Mouse (Mus musculus): ENCODE measurements around the gene Olfr1447. TPM values are rescaled to one million over a fixed set of nuclear protein-coding genes. Genes with fewer than 3 reads are reported as not detected.

Gene Olfr1447
- not detected in 2 replicates for polyA plus RNA-seq (2015; fragmentation: Nextera tagmentation; extraction: Ambion mirVana)

DNA sequence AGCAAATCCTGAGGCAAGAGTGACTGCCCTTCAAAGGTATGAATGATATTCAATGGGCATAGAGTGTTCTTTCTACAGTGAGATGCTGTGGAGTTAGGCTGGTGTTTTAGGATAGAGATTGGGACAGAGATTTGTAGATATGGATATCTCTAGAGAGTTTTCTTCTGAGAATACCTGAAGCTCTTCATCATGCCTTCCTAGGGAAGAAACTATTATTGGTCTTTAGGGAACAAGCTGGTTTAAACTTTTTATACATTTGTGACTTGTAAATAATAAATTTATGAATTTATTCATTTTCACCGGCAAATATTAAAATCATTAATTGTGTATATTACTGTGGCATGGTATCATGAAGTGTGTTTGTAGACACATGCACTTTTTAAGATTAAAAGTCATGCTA, at the start of gene Olfr1447:
TSS of gene Olfr1447 (minus strand) at position 101 of the 400 bp plus-strand sequence.
- Histone ChIP-seq H3K4me3 (ENCODE audit: low read length) (no peak within 1 kb of the TSS), H3K36me3 (ENCODE audit: control insufficient read depth, insufficient read depth, low read length) (no peaks in the 10 kb centered on the region), H3K4me1 (ENCODE audit: control insufficient read depth, insufficient read depth, low read length) (no peaks in the 10 kb centered on the region), H3K27ac (ENCODE audit: low read length) (no peak within 1 kb of the TSS), H3K9me3 (ENCODE audit: control insufficient read depth, low read length) (no peaks in the 10 kb centered on the region), H3K4me2 (ENCODE audit: low read depth, low read length) (no peak within 1 kb of the TSS), H3K9ac (ENCODE audit: low read depth, low read length) (no peak within 1 kb of the TSS), H3K27me3 (replicated peaks; ENCODE audit: control insufficient read depth, insufficient read depth, low read length) (no peaks in the 10 kb centered on the region)
- ATAC-seq, result no peak
- WGBS, result 88% methylated on average over 1 of the region's 1 CpGs

- Histone ChIP-seq H3K4me1 (ENCODE audit: control insufficient read depth, insufficient read depth, low read length) (no peaks in the 10 kb centered on the region), H3K36me3 (ENCODE audit: control insufficient read depth, insufficient read depth, low read length) (no peaks in the 10 kb centered on the region), H3K27ac (ENCODE audit: low read length) (no peak within 1 kb of the TSS), H3K4me2 (ENCODE audit: low read depth, low read length) (no peak within 1 kb of the TSS), H3K9me3 (ENCODE audit: control insufficient read depth, low read length) (no peaks in the 10 kb centered on the region), H3K27me3 (replicated peaks; ENCODE audit: control insufficient read depth, insufficient read depth, low read length) (no peaks in the 10 kb centered on the region), H3K4me3 (ENCODE audit: low read length) (no peak within 1 kb of the TSS), H3K9ac (ENCODE audit: low read depth, low read length) (no peak within 1 kb of the TSS)
- 89% methylated on average over 1 of the region's 1 CpGs for WGBS
- ATAC-seq, result no peak
These were observed 46.4 kb upstream of the Olfr1447 start, which contains the start of gene Olfr1450 for GRCm38 (mm10) chr19:12949958-12950357. Olfr1450 (plus strand) TSS chr19:12950258.

DNA sequence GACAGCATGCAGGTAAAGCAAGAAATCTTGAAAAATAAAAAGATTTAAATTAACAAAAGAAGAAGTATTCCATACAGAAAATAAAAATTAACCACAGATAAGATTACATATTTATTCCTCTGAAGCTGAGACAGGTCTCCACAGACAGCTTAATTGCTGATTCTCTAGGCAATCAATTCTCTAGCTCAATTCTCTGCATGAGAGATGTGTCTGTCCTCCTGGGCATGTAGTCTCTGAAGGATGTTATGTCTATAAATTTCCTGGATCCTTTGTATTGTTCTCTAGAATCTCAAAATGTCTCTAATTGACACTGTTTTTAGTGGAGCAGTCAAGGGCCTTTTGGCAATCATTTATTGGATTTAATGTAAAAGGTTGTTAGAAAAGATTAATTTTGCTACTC, 27.0 kb upstream of the Olfr1447 start, which contains the start of gene Olfr1449:
TSS of gene Olfr1449 (plus strand) at position 301 of the 400 bp plus-strand sequence.
- no peaks in the 10 kb centered on the region for H3K36me3 ChIP-seq (ENCODE audit: control insufficient read depth, insufficient read depth, low read length)
- ATAC-seq, result no peak
- no peak within 1 kb of the TSS for H3K4me2 ChIP-seq (ENCODE audit: low read depth, low read length)
- no peak within 1 kb of the TSS for H3K9ac ChIP-seq (ENCODE audit: low read depth, low read length)
- no peaks in the 10 kb centered on the region for H3K9me3 ChIP-seq (ENCODE audit: control insufficient read depth, low read length)
- H3K4me1 ChIP-seq (ENCODE audit: control insufficient read depth, insufficient read depth, low read length), result no peaks in the 10 kb centered on the region
- no peak within 1 kb of the TSS for H3K4me3 ChIP-seq (ENCODE audit: low read length)
- H3K27me3 ChIP-seq (replicated peaks; ENCODE audit: control insufficient read depth, insufficient read depth, low read length), result no peaks in the 10 kb centered on the region
- no peak within 1 kb of the TSS for H3K27ac ChIP-seq (ENCODE audit: low read length)

DNA sequence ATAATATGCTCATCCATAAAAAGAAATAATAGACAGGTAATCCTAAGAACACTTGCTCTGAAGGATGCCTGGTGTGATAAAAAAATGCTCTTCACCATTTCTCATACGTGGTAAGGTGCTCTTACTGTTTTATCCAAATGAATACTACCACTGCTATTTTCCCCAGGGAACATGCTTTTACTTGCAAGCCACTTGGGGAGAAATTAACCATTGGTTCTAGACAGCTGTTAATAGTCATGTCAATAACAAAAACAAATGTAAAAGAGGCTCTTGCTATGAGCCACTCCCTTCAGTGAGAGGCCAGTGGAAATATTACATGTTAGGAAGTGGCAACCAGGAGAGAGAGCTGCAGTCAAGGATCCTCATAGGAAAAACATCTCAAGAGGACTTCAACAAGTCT, 20.8 kb upstream of the Olfr1447 start, which contains the start of gene Olfr1448:
TSS of gene Olfr1448 (minus strand) at position 101 of the 400 bp plus-strand sequence.
- Histone ChIP-seq H3K9me3 (ENCODE audit: control insufficient read depth, low read length) (no peaks in the 10 kb centered on the region), H3K9ac (ENCODE audit: low read depth, low read length) (no peak within 1 kb of the TSS), H3K4me2 (ENCODE audit: low read depth, low read length) (no peak within 1 kb of the TSS), H3K4me1 (ENCODE audit: control insufficient read depth, insufficient read depth, low read length) (no peaks in the 10 kb centered on the region), H3K36me3 (ENCODE audit: control insufficient read depth, insufficient read depth, low read length) (no peaks in the 10 kb centered on the region), H3K4me3 (ENCODE audit: low read length) (no peak within 1 kb of the TSS), H3K27me3 (replicated peaks; ENCODE audit: control insufficient read depth, insufficient read depth, low read length) (no peaks in the 10 kb centered on the region), H3K27ac (ENCODE audit: low read length) (no peak within 1 kb of the TSS)
- WGBS, result 74% methylated on average over 1 of the region's 1 CpGs
- ATAC-seq, result no peak

GRCm38 (mm10) chr19:12893424-12893823, 10.1 kb downstream of the Olfr1447 start, which contains the start of gene Olfr1446:
Olfr1446 (minus strand) TSS chr19:12893524.
- Histone ChIP-seq H3K27me3 (replicated peaks; ENCODE audit: control insufficient read depth, insufficient read depth, low read length) (no peaks in the 10 kb centered on the region), H3K36me3 (ENCODE audit: control insufficient read depth, insufficient read depth, low read length) (no peaks in the 10 kb centered on the region), H3K4me1 (ENCODE audit: control insufficient read depth, insufficient read depth, low read length) (no peaks in the 10 kb centered on the region), H3K27ac (ENCODE audit: low read length) (no peak within 1 kb of the TSS), H3K9ac (ENCODE audit: low read depth, low read length) (no peak within 1 kb of the TSS), H3K4me2 (ENCODE audit: low read depth, low read length) (no peak within 1 kb of the TSS), H3K4me3 (ENCODE audit: low read length) (no peak within 1 kb of the TSS), H3K9me3 (ENCODE audit: control insufficient read depth, low read length) (no peaks in the 10 kb centered on the region)
- no peak for ATAC-seq
- WGBS, result 77% methylated on average over 1 of the region's 1 CpGs

DNA sequence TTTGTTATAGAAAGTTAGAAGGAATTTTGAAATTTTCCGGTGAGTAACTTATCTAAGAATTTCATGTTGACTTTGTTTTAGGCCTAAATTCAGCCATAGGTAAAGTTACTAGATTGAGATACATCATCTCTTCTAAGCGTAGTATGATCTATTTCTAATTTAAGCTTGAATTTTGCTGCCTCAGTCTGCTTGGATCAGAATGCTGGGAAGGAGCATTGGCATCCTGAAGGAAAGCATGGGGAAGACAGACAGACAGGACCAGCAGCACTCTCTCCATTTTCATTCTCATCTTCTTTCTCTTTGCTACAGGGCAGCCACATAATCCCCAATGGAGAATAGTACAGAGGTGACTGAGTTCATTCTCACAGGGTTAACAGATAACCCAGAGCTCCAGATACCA, 20.0 kb downstream of the Olfr1447 start, which contains the start of gene Olfr1445:
TSS of gene Olfr1445 (plus strand) at position 301 of the 400 bp plus-strand sequence.
- no peaks in the 10 kb centered on the region for H3K36me3 ChIP-seq (ENCODE audit: control insufficient read depth, insufficient read depth, low read length)
- no peaks in the 10 kb centered on the region for H3K27me3 ChIP-seq (replicated peaks; ENCODE audit: control insufficient read depth, insufficient read depth, low read length)
- no peaks in the 10 kb centered on the region for H3K4me1 ChIP-seq (ENCODE audit: control insufficient read depth, insufficient read depth, low read length)
- H3K9me3 ChIP-seq (ENCODE audit: control insufficient read depth, low read length), result no peaks in the 10 kb centered on the region
- no peak within 1 kb of the TSS for H3K27ac ChIP-seq (ENCODE audit: low read length)
- WGBS, result 85% methylated on average over 2 of the region's 2 CpGs
- no peak for ATAC-seq
- H3K9ac ChIP-seq (ENCODE audit: low read depth, low read length), result no peak within 1 kb of the TSS
- H3K4me3 ChIP-seq (ENCODE audit: low read length), result no peak within 1 kb of the TSS
- no peak within 1 kb of the TSS for H3K4me2 ChIP-seq (ENCODE audit: low read depth, low read length)

DNA sequence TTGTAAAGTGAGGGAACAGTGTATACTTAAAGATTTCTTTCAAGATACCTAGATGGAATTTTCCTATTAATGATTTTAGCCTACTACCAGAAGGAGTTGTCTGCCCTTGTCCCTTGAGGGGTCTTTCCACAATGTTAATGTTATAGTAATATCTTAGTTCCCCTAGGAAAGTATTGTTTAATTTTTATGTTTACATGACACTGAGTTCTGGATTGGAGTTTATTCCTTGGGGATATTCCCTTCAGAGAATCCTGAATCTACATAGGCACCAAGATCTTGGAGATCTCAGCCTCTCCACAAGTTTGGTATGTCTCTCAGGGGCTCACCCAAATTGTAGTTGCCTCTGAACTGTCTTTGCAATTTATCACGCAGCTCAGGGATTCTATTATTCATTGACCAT, 46.6 kb downstream of the Olfr1447 start, which contains the start of gene Olfr1444:
TSS of gene Olfr1444 (plus strand) at position 301 of the 400 bp plus-strand sequence.
- no peak for ATAC-seq
- no peak within 1 kb of the TSS for H3K27ac ChIP-seq (ENCODE audit: low read length)
- H3K4me1 ChIP-seq (ENCODE audit: control insufficient read depth, insufficient read depth, low read length), result no peaks in the 10 kb centered on the region
- H3K4me3 ChIP-seq (ENCODE audit: low read length), result no peak within 1 kb of the TSS
- no peak within 1 kb of the TSS for H3K9ac ChIP-seq (ENCODE audit: low read depth, low read length)
- WGBS, result 62% methylated on average over 1 of the region's 1 CpGs
- H3K9me3 ChIP-seq (ENCODE audit: control insufficient read depth, low read length), result no peaks in the 10 kb centered on the region
- no peak within 1 kb of the TSS for H3K4me2 ChIP-seq (ENCODE audit: low read depth, low read length)
- H3K36me3 ChIP-seq (ENCODE audit: control insufficient read depth, insufficient read depth, low read length), result no peaks in the 10 kb centered on the region
- no peaks in the 10 kb centered on the region for H3K27me3 ChIP-seq (replicated peaks; ENCODE audit: control insufficient read depth, insufficient read depth, low read length)

Other genes with a start within 250 kb of the Olfr1447 start
- gene Olfr1442, start 233.3 kb downstream of the Olfr1447 start, polyA plus RNA-seq (2015; fragmentation: Nextera tagmentation; extraction: Ambion mirVana), result not detected in 2 replicates
- not detected in 2 replicates for gene Olfr1443, start 225.6 kb downstream of the Olfr1447 start, polyA plus RNA-seq (2015; fragmentation: Nextera tagmentation; extraction: Ambion mirVana)
- gene Keg1, start 208.0 kb downstream of the Olfr1447 start, polyA plus RNA-seq (2015; fragmentation: Nextera tagmentation; extraction: Ambion mirVana), result 3.4 and 3.7 TPM in 2 replicates
- gene Cntf, start 138.1 kb downstream of the Olfr1447 start, polyA plus RNA-seq (2015; fragmentation: Nextera tagmentation; extraction: Ambion mirVana), result 0.88 and 1.0 TPM in 2 replicates
- gene Zfp91, start 107.6 kb downstream of the Olfr1447 start, polyA plus RNA-seq (2015; fragmentation: Nextera tagmentation; extraction: Ambion mirVana), result 8.7 and 9.5 TPM in 2 replicates
- gene Lpxn, start 107.5 kb downstream of the Olfr1447 start, polyA plus RNA-seq (2015; fragmentation: Nextera tagmentation; extraction: Ambion mirVana), result 2.9 and 3.2 TPM in 2 replicates
- gene Gm5244, start 57.1 kb downstream of the Olfr1447 start, polyA plus RNA-seq (2015; fragmentation: Nextera tagmentation; extraction: Ambion mirVana), result not detected in 2 replicates
- gene Olfr1444, start 46.5 kb downstream of the Olfr1447 start, polyA plus RNA-seq (2015; fragmentation: Nextera tagmentation; extraction: Ambion mirVana), result not detected in 2 replicates
- not detected in 2 replicates for gene Olfr1445, start 19.9 kb downstream of the Olfr1447 start, polyA plus RNA-seq (2015; fragmentation: Nextera tagmentation; extraction: Ambion mirVana)
- not detected in 2 replicates for gene Olfr1446, start 10.2 kb downstream of the Olfr1447 start, polyA plus RNA-seq (2015; fragmentation: Nextera tagmentation; extraction: Ambion mirVana)
- gene Olfr1448, start 20.7 kb upstream of the Olfr1447 start, polyA plus RNA-seq (2015; fragmentation: Nextera tagmentation; extraction: Ambion mirVana), result not detected in 2 replicates
- not detected in 2 replicates for gene Olfr1449, start 27.1 kb upstream of the Olfr1447 start, polyA plus RNA-seq (2015; fragmentation: Nextera tagmentation; extraction: Ambion mirVana)
- gene Olfr1450, start 46.5 kb upstream of the Olfr1447 start, polyA plus RNA-seq (2015; fragmentation: Nextera tagmentation; extraction: Ambion mirVana), result not detected in 2 replicates
- gene Olfr1451, start 91.3 kb upstream of the Olfr1447 start, polyA plus RNA-seq (2015; fragmentation: Nextera tagmentation; extraction: Ambion mirVana), result not detected in 2 replicates
- gene Olfr1453, start 124.6 kb upstream of the Olfr1447 start, polyA plus RNA-seq (2015; fragmentation: Nextera tagmentation; extraction: Ambion mirVana), result not detected in 2 replicates
- not detected in 2 replicates for gene Olfr1454, start 156.9 kb upstream of the Olfr1447 start, polyA plus RNA-seq (2015; fragmentation: Nextera tagmentation; extraction: Ambion mirVana)
- gene Olfr1457, start 194.1 kb upstream of the Olfr1447 start, polyA plus RNA-seq (2015; fragmentation: Nextera tagmentation; extraction: Ambion mirVana), result not detected in 2 replicates
- not detected in 2 replicates for gene Olfr1458, start 203.0 kb upstream of the Olfr1447 start, polyA plus RNA-seq (2015; fragmentation: Nextera tagmentation; extraction: Ambion mirVana)
- gene Olfr1459, start 245.8 kb upstream of the Olfr1447 start, polyA plus RNA-seq (2015; fragmentation: Nextera tagmentation; extraction: Ambion mirVana), result not detected in 2 replicates